Mouse (Mus musculus): ENCODE results near the gene Cblb. TPM values are rescaled to one million over a fixed set of nuclear protein-coding genes. Genes with fewer than 3 reads are reported as not detected.

Cblb gene
- total RNA-seq, 1 experiment from 2014 or later, result 32.5 TPM

- DNase-seq, result no peak
Observed at GRCm38 (mm10) chr16:52071766-52072209, 40.8 kb downstream of the Cblb start.

DNA sequence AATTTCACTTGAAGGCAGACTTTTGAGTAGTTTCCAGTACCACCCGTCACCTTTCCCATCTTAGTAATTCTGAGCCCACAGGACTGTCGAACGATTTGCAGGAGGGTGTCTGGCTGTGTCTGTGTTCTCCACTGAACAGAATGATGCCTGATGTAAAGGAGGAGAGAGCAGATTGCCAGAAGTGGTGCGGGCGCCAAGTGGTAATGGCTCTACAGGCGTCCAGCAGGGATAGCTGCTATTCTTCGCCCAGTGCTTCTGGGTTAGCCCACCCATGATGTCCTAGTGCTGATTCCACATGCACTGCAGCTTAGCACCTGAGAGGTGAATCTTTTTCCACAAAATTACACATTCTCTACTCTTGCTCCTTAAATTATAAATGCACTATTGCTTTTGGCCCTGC lies 45.6 kb downstream of the Cblb start:
- no peak for DNase-seq

GRCm38 (mm10) chr16:52077901-52078300 lies 46.9 kb downstream of the Cblb start:
- DNase-seq, result no peak

DNA sequence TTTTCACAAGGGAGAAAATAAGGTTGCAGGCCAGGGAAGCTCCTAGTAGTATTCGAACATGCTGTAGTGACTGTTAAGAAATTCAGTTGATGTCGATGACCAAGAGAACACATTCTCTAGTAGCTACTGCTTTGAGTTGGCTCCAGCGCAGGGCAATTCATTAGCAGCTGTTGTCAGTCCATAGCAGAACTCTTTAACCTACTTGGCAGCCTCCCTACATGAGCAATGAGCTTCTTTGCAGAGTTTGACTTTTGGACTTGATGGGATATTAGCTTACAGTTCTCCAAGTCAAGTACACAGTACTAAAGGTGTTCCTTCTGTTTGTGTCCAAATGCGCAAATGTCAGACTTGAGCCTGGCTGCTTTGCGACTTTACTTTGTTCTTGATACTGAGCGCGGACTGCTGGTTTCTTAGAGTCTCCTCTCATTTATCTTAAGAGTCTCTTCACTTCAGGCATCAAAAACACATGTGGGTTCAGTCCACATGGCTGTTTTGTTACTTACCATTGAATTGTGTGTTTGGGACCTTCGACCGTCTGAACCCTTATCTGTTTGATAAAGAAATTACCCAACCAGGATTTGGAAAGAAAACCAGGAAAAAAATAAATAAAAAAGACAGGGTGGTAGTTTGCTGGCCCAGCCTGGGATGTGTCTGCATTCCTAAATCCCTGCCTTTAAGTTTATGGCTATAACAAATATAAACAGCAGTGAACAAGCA lies 47.9 kb downstream of the Cblb start:
- peak; percentile 65 for DNase-seq

DNA sequence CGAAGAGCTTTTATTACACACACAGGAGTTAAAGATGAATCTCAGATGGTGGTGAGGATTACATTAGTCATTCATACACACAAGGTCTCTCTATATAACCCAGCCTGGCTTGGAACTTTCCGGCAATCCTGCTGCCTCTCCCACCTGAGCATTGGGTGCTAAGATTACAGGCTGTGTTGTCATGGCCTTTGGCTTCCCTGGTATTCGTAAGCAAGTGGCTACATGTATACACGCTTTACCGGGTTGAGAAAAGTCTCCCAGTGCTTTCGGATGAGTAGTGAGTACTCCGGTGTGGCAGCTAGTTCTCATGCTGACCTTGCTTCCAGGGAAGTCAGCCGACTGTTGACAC lies 48.4 kb downstream of the Cblb start:
- no peak for DNase-seq

GRCm38 (mm10) chr16:52080619-52081395 lies 49.8 kb downstream of the Cblb start:
- no peak for DNase-seq

DNA sequence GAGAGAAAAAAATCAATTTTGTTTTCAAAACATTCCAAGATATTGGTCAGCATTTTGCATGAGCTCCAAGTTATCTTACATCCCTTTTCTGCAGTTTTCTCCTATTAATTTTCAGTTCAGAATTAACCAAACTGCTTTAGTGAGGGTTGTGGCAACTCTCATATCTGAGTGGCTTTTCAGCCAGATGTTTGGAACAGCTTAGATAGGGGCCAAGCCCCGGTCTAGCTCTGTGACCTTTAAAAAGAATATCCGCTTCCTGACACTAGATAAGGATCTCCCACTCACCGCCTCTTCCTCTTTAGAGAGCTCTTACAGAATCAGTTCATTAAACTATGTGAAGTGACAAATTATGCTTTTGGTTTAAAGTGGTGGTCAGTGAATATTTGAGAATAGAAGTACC lies 50.7 kb downstream of the Cblb start:
- DNase-seq, result no peak

- DNase-seq, result no peak
Observed at GRCm38 (mm10) chr16:52086793-52087450, 55.9 kb downstream of the Cblb start.

DNA sequence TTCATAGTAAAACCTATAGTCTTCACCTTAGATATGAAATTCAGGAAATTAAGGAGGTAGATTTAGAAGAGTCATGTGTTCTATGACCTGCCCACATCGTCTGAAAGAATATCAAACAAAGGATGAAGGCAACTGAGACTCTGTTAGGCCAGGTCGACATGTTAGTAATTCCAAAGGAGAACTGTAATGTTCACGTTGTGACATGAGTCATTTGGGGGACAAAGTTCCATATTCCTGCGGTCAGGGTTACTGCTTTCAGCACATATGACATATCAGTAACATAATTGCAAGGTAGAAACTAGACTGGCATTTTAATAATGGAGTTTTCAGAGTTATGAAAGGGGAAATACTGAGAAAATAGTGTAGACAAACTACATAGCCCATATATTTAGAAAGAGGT lies 58.3 kb downstream of the Cblb start:
- DNase-seq, result no peak

DNA sequence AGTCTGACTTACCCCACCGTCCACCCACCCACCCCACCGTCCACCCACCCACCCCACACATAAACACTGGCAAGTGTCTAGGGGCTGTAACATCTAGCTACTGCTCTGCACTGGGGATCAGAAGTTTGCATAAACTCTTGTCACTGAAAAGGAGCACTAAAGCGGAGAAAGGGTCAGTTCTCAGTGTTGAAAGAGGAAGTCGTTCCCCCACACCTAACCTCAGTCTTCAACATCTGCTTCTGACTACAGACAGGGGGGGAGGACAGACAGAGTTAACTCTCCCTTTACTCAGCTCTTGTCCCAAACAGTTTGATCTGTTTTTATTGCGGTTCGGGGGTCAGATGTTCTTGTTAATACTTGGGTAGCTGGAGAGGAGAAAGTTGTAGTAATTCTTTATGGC lies 59.9 kb downstream of the Cblb start:
- DNase-seq, result no peak

- DNase-seq, result no peak
Observed at GRCm38 (mm10) chr16:52093325-52094253, 62.6 kb downstream of the Cblb start.

- DNase-seq, result peak; percentile 80
Observed at GRCm38 (mm10) chr16:52094735-52095459, 63.9 kb downstream of the Cblb start.

- DNase-seq, result peak; percentile 48
Observed at GRCm38 (mm10) chr16:52095643-52096042, 64.6 kb downstream of the Cblb start.

- DNase-seq, result no peak
Observed at GRCm38 (mm10) chr16:52100466-52100865, 69.4 kb downstream of the Cblb start.

- DNase-seq, result no peak
Observed at GRCm38 (mm10) chr16:52104608-52105007, 73.6 kb downstream of the Cblb start.

- DNase-seq, result no peak
Observed at GRCm38 (mm10) chr16:52107836-52108235, 76.8 kb downstream of the Cblb start.

GRCm38 (mm10) chr16:52114473-52114872 lies 83.4 kb downstream of the Cblb start:
- DNase-seq, result no peak

- no peak for DNase-seq
Observed at GRCm38 (mm10) chr16:52119003-52119402, 88.0 kb downstream of the Cblb start.

DNA sequence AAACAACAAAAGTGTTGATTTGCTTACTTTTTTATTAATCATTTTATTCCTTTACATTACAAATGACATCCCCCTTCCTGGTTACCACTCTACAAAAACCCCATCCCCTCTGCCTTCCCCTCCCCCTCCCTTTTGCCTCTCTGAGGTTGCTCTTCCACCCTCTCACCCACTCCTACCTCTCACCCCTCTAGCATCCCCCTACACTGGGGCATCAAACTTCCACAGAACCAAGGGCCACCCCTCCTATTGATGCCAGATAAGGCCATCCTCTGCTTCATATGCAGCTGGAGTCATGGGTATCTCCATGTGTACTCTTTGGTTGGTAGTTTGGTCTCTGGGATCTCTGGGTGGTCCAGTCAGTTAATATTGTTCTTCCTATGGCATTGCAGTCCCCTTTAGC lies 93.9 kb downstream of the Cblb start:
- DNase-seq, result no peak

DNA sequence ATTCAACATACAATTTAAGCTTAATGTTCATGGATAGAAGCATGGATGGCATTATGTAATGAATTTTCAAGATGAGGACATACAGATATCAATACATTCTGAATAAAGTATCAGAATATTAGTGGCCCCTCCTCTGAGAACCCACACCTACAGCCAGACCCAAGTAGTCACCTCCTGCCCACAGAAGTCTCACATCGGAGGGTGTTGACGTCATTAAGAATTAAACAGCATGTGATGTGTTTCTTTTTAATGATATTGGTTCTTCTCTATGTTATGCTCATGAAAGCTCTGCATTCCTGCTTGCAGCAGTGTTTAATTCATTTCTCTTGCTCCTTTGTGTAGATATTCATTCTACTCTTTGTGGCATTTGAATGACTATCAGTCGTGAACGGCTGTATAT lies 94.9 kb downstream of the Cblb start:
- no peak for DNase-seq

GRCm38 (mm10) chr16:52129357-52129905 lies 98.4 kb downstream of the Cblb start:
- DNase-seq, result no peak

Data from adrenal gland, postnatal 14 days (tissue).